Mouse (Mus musculus) kidney, postnatal 0 days (tissue): ENCODE measurements around the gene Sepsecs. TPM values are rescaled to one million over a fixed set of nuclear protein-coding genes. Genes with fewer than 3 reads are reported as not detected.

Experiments
- ATAC-seq: fragments of 200-750 bp; cut with Nextera tagmentation; replicated peaks from 2 replicates; pipeline ENCODE4 v1.8.0; 2017; ENCODE audit warnings: low read depth, moderate number of reproducible peaks, moderate TSS enrichment, moderate library complexity; ENCODE audit not compliant: low FRiP score
- DNase-seq: peaks from one replicate; pipeline ENCODE4 v3.0.0-alpha.2; 2016; ENCODE audit warnings: low spot score
- H3K27ac ChIP-seq: fragments of 300-500 bp; sonication (generic); 2 replicates; pipeline ENCODE4 v1.5.1; 2014; ENCODE audit warnings: mild to moderate bottlenecking
- H3K27me3 ChIP-seq: fragments of 300-500 bp; sonication (generic); 2 replicates; pipeline ENCODE4 v1.6.1; 2014; ENCODE audit warnings: low read length, mixed read lengths; ENCODE audit not compliant: insufficient read depth
- H3K36me3 ChIP-seq: fragments of 300-500 bp; sonication (generic); 2 replicates; pipeline ENCODE4 v1.6.1; 2014; ENCODE audit warnings: low read length, mixed read lengths; ENCODE audit not compliant: insufficient read depth
- H3K4me1 ChIP-seq: fragments of 300-500 bp; sonication (generic); replicated peaks from 2 replicates; pipeline ENCODE4 v1.6.1; 2014; ENCODE audit warnings: antibody characterized with exemption, low read length, mixed read lengths; ENCODE audit not compliant: insufficient read depth
- H3K4me2 ChIP-seq: fragments of 300-500 bp; sonication (generic); 2 replicates; pipeline ENCODE4 v1.6.1; 2014; ENCODE audit warnings: mild to moderate bottlenecking, low read length, moderate library complexity, mixed read lengths
- H3K4me3 ChIP-seq: fragments of 300-500 bp; sonication (generic); replicated peaks from 2 replicates; pipeline ENCODE4 v1.5.1; 2014; ENCODE audit warnings: low read depth, low read length
- H3K9ac ChIP-seq: fragments of 300-500 bp; sonication (generic); 2 replicates; pipeline ENCODE4 v1.6.1; 2014; ENCODE audit warnings: low read depth, low read length
- H3K9me3 ChIP-seq: fragments of 300-500 bp; sonication (generic); replicated peaks from 2 replicates; pipeline ENCODE4 v1.6.1; 2016; ENCODE audit warnings: low read length, inconsistent platforms, mixed read lengths
- CTCF ChIP-seq: IDR thresholded peaks from 2 replicates; pipeline ENCODE4 v1.5.1; 2016; ENCODE audit warnings: antibody characterized with exemption, low read depth, mild to moderate bottlenecking, moderate library complexity
- WGBS: fragments of 180-500 bp; shearing (Covaris S2); extraction: QIAGEN DNeasy Blood & Tissue Kit; methylation state at CpG from one replicate; pipeline ENCODE4 v1.1.7; 2014; 5-methylcytosine and 5-hydroxymethylcytosine counted together
- polyA plus RNA-seq: library from polyadenylated mRNA; unstranded; fragments of >200 nt; fragmentation: Nextera tagmentation; extraction: Ambion mirVana; gene quantifications from 2 replicates; pipeline ENCODE4 v1.2.1, GENCODE M21; 2015

Gene Sepsecs
- polyA plus RNA-seq, 1 experiment from 2014 or later: 8.5 TPM

DNA sequence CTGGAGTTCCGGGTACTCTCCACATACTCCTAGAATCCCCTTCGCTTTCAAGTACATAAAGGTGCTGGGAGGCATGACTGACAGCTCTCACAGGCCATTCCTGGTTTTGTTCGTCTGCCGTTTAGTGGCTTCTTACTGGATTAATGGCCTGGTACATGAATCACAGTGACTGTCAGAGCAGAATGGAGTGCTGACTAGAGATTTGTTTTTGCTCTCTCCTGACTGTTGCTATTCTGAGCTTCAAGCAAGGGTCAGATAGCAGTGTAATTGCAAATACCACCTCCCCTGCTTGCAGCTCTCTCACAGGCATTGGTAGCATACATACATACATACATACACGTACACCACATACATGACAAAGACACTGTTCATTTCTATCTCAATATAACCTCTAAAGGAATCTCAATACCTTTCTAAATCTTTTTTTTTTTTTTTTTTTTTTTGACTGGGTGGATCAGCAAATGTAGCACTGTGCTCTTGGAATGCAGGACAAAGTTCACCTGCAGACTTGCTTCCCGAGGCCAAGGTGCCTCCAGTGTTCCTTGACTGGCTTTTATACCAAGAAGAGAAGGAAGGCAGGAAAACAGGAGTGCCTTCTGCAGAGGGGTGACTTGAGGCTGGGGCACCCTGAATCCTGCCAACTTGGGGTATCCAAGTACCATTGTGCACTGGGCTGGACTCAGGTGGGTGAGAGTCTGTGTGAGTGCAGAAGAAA lies 18.4 kb upstream of the Sepsecs start:
- no peak overlapping the region for H3K9ac ChIP-seq
- H3K4me2 ChIP-seq: no peak overlapping the region
- DNase-seq: no peak
- no peaks in the 10 kb centered on the region for H3K4me1 ChIP-seq
- H3K27ac ChIP-seq: no peak overlapping the region
- no peaks in the 10 kb centered on the region for H3K36me3 ChIP-seq
- H3K4me3 ChIP-seq: no peak overlapping the region
- H3K27me3 ChIP-seq: no peaks in the 10 kb centered on the region
- no peaks in the 10 kb centered on the region for H3K9me3 ChIP-seq
- WGBS: 43% methylated on average over 6 of the region's 6 CpGs
- 0 out of 2 replicates have a peak, but pooled peaks have one; percentile 33 for ATAC-seq
- no peak for TF ChIP-seq CTCF

DNA sequence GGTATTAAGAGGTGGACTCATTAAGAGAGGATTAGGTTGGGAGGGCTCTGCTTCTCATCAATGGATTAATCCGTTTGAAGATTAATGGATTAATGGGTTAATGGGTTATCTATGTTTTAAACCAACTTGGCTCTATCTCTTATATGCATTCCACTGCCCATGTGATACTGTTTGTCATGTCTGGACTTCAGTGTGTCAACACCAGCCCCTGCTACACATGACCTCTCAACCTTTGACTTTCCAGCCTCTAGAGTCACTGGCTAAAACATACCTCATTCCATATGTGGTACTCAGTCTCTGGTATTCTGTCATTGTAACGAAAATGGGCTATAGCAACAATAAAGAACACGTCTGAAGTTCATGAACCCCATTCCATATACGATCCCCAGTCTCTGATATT lies 11.6 kb upstream of the Sepsecs start:
- H3K27ac ChIP-seq: no peak overlapping the region
- H3K9ac ChIP-seq: no peak overlapping the region
- H3K4me2 ChIP-seq: no peak overlapping the region
- no peaks in the 10 kb centered on the region for H3K9me3 ChIP-seq
- TF ChIP-seq CTCF: no peak
- H3K4me3 ChIP-seq: no peak overlapping the region
- 68% methylated on average over 4 of the region's 4 CpGs for WGBS
- H3K4me1 ChIP-seq: no peaks in the 10 kb centered on the region
- DNase-seq (no peak), ATAC-seq (no peak)
- no peaks in the 10 kb centered on the region for H3K36me3 ChIP-seq
- no peaks in the 10 kb centered on the region for H3K27me3 ChIP-seq

DNA sequence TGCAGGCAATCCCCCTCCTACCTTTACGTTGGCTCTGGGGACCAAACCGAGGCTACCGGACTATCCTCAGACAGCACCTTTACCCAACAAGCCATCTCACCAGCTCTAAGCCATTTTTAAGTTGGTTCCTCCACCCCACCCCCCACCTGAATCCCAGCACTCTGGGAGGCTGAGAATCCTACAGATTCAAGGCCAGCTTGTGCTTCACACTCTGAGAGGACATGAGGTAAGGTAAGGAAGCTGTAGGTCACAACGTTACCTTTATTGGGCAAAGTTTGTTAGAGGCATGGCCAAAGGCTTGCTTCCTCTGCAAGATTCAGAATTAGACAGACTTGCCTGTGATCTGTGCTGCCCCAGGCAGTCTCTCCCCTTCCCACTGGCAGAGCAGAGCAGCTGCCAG lies 10.7 kb upstream of the Sepsecs start:
- ATAC-seq (no peak), DNase-seq (no peak)

DNA sequence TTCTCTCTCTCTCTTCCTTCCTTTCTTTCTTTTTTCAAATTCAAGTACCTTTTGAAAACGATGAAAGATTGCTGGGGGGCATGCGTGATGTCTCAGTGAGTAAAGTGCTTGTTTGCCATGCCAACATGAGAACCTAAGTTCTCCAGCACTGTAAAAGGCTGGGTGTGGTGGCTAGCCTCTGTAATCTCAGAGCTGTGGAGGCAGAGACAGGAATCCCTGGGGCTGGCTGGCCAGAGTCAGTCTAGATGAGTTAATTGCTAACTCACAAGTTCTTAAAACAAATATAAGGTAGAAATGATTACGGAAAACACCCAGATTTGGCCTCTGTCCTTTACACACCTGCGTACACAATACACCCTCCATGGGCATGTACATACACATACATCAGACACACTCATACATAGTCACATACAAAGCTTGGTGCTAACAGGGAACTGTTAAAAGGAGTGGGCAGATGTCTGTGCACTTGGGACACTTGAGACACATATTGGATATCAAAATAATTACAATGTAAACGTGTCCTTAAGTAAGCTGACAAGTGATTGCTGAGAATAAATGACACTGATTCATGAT lies 9.1 kb upstream of the Sepsecs start:
- DNase-seq (no peak), ATAC-seq (no peak)
- H3K36me3 ChIP-seq: no peaks in the 10 kb centered on the region
- no peaks in the 10 kb centered on the region for H3K9me3 ChIP-seq
- 76% methylated on average over 5 of the region's 5 CpGs for WGBS
- no peaks in the 10 kb centered on the region for H3K27me3 ChIP-seq
- no peak overlapping the region for H3K4me3 ChIP-seq
- no peak overlapping the region for H3K4me2 ChIP-seq
- no peak for TF ChIP-seq CTCF
- no peaks in the 10 kb centered on the region for H3K4me1 ChIP-seq
- H3K27ac ChIP-seq: no peak overlapping the region
- no peak overlapping the region for H3K9ac ChIP-seq

More for the DNA sequence above, 10.7 kb upstream of the Sepsecs start:
- Histone ChIP-seq H3K36me3 (no peaks in the 10 kb centered on the region), H3K27ac (no peak overlapping the region), H3K9me3 (no peaks in the 10 kb centered on the region), H3K4me2 (no peak overlapping the region), H3K9ac (no peak overlapping the region), H3K27me3 (no peaks in the 10 kb centered on the region), H3K4me1 (no peaks in the 10 kb centered on the region), H3K4me3 (no peak overlapping the region)
- WGBS: 79% methylated on average over 4 of the region's 4 CpGs
- TF ChIP-seq CTCF: no peak

DNA sequence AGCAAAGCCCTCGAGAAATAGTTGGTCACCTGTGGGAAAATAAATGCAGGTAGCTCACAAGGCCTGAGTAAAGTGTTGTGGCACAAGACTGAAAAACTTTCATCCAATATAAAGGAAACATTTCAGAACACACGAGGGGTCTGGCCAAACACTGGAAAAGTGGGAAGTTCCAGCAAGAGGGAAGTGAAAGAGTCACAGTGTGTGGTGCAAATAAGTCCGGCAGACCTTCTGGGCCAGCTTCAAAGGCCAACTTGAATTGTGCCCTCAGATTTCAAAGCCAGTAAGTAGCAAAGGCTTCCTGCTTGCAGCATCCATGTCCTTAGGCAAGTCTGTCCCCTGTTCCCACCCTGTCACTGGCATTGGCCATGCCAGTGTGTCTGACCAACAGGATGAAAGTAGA lies 7.6 kb upstream of the Sepsecs start:
- no peak overlapping the region for H3K27ac ChIP-seq
- H3K27me3 ChIP-seq: no peaks in the 10 kb centered on the region
- H3K36me3 ChIP-seq: no peaks in the 10 kb centered on the region
- H3K4me3 ChIP-seq: no peak overlapping the region
- H3K4me1 ChIP-seq: no peaks in the 10 kb centered on the region
- DNase-seq (no peak), ATAC-seq (no peak)
- 68% methylated on average over 3 of the region's 3 CpGs for WGBS
- TF ChIP-seq CTCF: no peak
- no peaks in the 10 kb centered on the region for H3K9me3 ChIP-seq
- no peak overlapping the region for H3K9ac ChIP-seq
- no peak overlapping the region for H3K4me2 ChIP-seq

DNA sequence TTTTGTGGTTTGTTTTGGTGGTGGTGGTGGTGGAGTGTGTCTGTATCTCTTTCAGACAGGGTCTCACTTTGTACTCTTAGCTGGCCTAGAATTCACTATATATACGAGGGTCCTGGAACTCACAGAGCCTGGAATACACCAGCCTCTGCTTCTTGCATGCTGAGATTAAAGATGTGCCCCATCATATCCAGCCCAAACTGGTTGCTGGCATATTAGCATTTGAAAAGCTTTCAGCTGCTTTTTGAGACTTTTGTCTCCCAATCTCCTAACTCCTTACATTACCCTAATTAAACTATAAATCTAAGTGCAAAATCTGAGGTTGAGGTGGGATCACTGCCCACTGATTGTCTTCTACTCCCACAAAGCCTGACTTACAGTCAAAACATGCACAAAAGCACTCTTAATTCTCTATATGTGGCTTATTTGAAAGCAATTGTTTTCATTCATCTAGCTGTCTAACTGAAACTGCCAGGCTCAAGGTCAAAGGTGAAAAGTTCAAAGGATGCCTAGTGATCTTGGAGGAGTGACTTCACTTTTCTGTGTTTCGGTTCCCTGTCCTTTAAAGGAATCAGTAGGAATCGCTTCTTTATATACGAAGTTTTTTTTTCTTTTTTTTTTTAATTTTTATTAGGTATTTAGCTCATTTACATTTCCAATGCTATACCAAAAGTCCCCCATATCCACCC lies 5.0 kb upstream of the Sepsecs start:
- Histone ChIP-seq H3K27me3 (no peaks in the 10 kb centered on the region), H3K4me2 (no peak overlapping the region), H3K4me3 (no peak overlapping the region), H3K9me3 (no peaks in the 10 kb centered on the region), H3K27ac (no peak overlapping the region), H3K36me3 (no peaks in the 10 kb centered on the region), H3K9ac (no peak overlapping the region), H3K4me1 (no peaks in the 10 kb centered on the region)
- DNase-seq: peak; percentile 8
- no peak for TF ChIP-seq CTCF
- WGBS: 49% methylated on average over 4 of the region's 4 CpGs
- ATAC-seq: no peak
